ENCODE assay signal across 8 mouse cellular contexts in genomic region chr11:103810631-103811030, GRCm38 (mm10). TPM values are rescaled to one million over a fixed set of nuclear protein-coding genes. Genes with fewer than 3 reads are reported as not detected.
DNase-seq lines count a peak whose midpoint lies in the region; ATAC-seq and TF ChIP-seq lines count a peak whose summit lies in the region.
"Had no signal": no experiment of that assay in that cellular context is flagged by ENCODE, and none has a peak within 500 bp of the region (broad histone marks: within the 10 kb centered on the region; RNA-seq: fewer than 3 reads in every experiment).

No protein-coding gene starts in this region.

- 0 out of 2 replicates have a peak, but pooled peaks have one; percentile 1 for TF ChIP-seq CTCF in forebrain, postnatal 0 days (IDR thresholded peaks at IDR 0.05; ENCODE audit: low read depth)

- peaks cover 6% of the 10 kb centered on the region for H3K4me1 ChIP-seq in lung, embryonic 16.5 days (replicated peaks; ENCODE audit: control insufficient read depth, insufficient read depth, low read length)
- H3K4me1 ChIP-seq in forebrain, postnatal 0 days (ENCODE audit: insufficient read depth): peaks cover 11% of the 10 kb centered on the region; the same call in 1 of the 2 replicates
- peaks cover 21% of the 10 kb centered on the region for H3K4me1 ChIP-seq in limb, embryonic 15.5 days
- H3K4me1 ChIP-seq in stomach, embryonic 15.5 days: peaks cover 18% of the 10 kb centered on the region

- H3K27ac ChIP-seq in lung, embryonic 16.5 days (ENCODE audit: low read length): no peak overlapping the region
- H3K27ac ChIP-seq in forebrain, postnatal 0 days (ENCODE audit: low read depth, low read length): no peak overlapping the region; the same call in 1 of the 2 replicates
- H3K27ac ChIP-seq in limb, embryonic 15.5 days: no peak overlapping the region
- H3K27ac ChIP-seq in stomach, embryonic 15.5 days: no peak overlapping the region

- peak overlapping the region; percentile 99 for H3K4me2 ChIP-seq in lung, embryonic 16.5 days (ENCODE audit: low read depth, low read length)
- peak overlapping the region; percentile 94 for H3K4me2 ChIP-seq in forebrain, postnatal 0 days (ENCODE audit: low read depth)
- H3K4me2 ChIP-seq in limb, embryonic 15.5 days: peak overlapping the region; percentile 97
- H3K4me2 ChIP-seq in stomach, embryonic 15.5 days: peak overlapping the region; percentile 98

- no peak for ATAC-seq in lung, embryonic 16.5 days (ENCODE audit: low read depth)
- peak; percentile 32; the same call in 1 of the 2 replicates for ATAC-seq in forebrain, postnatal 0 days
- no peak for ATAC-seq in limb, embryonic 15.5 days (ENCODE audit: insufficient number of reproducible peaks, low FRiP score, low TSS enrichment, low read depth)
- no peak for ATAC-seq in stomach, embryonic 15.5 days (ENCODE audit: insufficient read depth, low FRiP score, low read depth)
- ATAC-seq in erythroblast, adult 5-6 weeks (replicated peaks; ENCODE audit: low FRiP score, poor library complexity, severe bottlenecking): no peak

- no peaks in the 10 kb centered on the region for H3K36me3 ChIP-seq in lung, embryonic 16.5 days (ENCODE audit: control insufficient read depth, insufficient read depth, low read length)
- H3K36me3 ChIP-seq in forebrain, postnatal 0 days (ENCODE audit: insufficient read depth): no peaks in the 10 kb centered on the region
- H3K36me3 ChIP-seq in limb, embryonic 15.5 days: no peaks in the 10 kb centered on the region
- H3K36me3 ChIP-seq in stomach, embryonic 15.5 days: no peaks in the 10 kb centered on the region

- DNase-seq in lung, postnatal 10 days: no peak
- no peak for DNase-seq in forebrain, postnatal 0 days
- DNase-seq in left cerebral cortex, adult 9 months (ENCODE audit: low spot score in 2 of 2): no peak
- DNase-seq: heart, adult 18-20 months had no signal

- WGBS in lung, embryonic 16.5 days: 21% methylated on average over 12 of the region's 12 CpGs
- 15% methylated on average over 12 of the region's 12 CpGs for WGBS in forebrain, postnatal 0 days
- 30% methylated on average over 12 of the region's 12 CpGs for WGBS in limb, embryonic 15.5 days
- 22% methylated on average over 12 of the region's 12 CpGs for WGBS in stomach, embryonic 15.5 days

- H3K9me3 ChIP-seq in lung, embryonic 16.5 days (ENCODE audit: control insufficient read depth, low read length): no peaks in the 10 kb centered on the region
- no peaks in the 10 kb centered on the region for H3K9me3 ChIP-seq in forebrain, postnatal 0 days (ENCODE audit: low read length)
- no peaks in the 10 kb centered on the region for H3K9me3 ChIP-seq in limb, embryonic 15.5 days
- H3K9me3 ChIP-seq in stomach, embryonic 15.5 days: no peaks in the 10 kb centered on the region

- peaks cover 53% of the 10 kb centered on the region for H3K27me3 ChIP-seq in lung, embryonic 16.5 days (ENCODE audit: control insufficient read depth, insufficient read depth, low read depth, low read length)
- H3K27me3 ChIP-seq in forebrain, postnatal 0 days (ENCODE audit: insufficient read depth, low read length): peaks cover 10% of the 10 kb centered on the region; the same call in 1 of the 2 replicates
- H3K27me3 ChIP-seq in limb, embryonic 15.5 days: peaks cover 60% of the 10 kb centered on the region
- H3K27me3 ChIP-seq in stomach, embryonic 15.5 days (replicated peaks): peaks cover 60% of the 10 kb centered on the region

- no peak overlapping the region for H3K9ac ChIP-seq in lung, embryonic 16.5 days (ENCODE audit: low read length)
- H3K9ac ChIP-seq in forebrain, postnatal 0 days: peak overlapping the region; percentile 87
- no peak overlapping the region for H3K9ac ChIP-seq in limb, embryonic 15.5 days
- no peak overlapping the region for H3K9ac ChIP-seq in stomach, embryonic 15.5 days

- peak overlapping the region; percentile 60 for H3K4me3 ChIP-seq in lung, embryonic 16.5 days (ENCODE audit: low read length)
- peak overlapping the region; percentile 59 for H3K4me3 ChIP-seq in forebrain, postnatal 0 days (ENCODE audit: low read depth, low read length)
- H3K4me3 ChIP-seq in limb, embryonic 15.5 days: peak overlapping the region; percentile 52
- H3K4me3 ChIP-seq in stomach, embryonic 15.5 days (replicated peaks): peak overlapping the region; percentile 55

RNA-seq across cellular contexts. Expression of gene Wnt3, which starts 36.7 kb away (rescaled TPM):
- polyA plus RNA-seq in lung, embryonic 16.5 days (2015; fragmentation: Nextera tagmentation; extraction: Ambion mirVana): 0.14 and 0.35 TPM in 2 replicates
- total RNA-seq in forebrain, postnatal 0 days (2014; rRNA removed): 4.4 and 6.1 TPM in 2 replicates
- 4.1 and 8.1 TPM in 2 replicates for polyA plus RNA-seq in forebrain, postnatal 0 days (2015; fragmentation: Nextera tagmentation; extraction: Ambion mirVana)
- polyA plus RNA-seq in limb, embryonic 15.5 days (2015; fragmentation: Nextera tagmentation; extraction: Ambion mirVana): 19.7 and 22.6 TPM in 2 replicates
- 0.22 and 0.23 TPM in 2 replicates for polyA plus RNA-seq in stomach, embryonic 15.5 days (2015; fragmentation: Nextera tagmentation; extraction: Ambion mirVana)
- not detected in 2 replicates for total RNA-seq in erythroblast, adult 5-6 weeks (2015; ENCODE audit: low replicate concordance)
- total RNA-seq in erythroblast, adult 5-6 weeks (2017; ENCODE audit: low replicate concordance): not detected in 2 replicates
- total RNA-seq: heart, adult 18-20 months had no signal
